Mouse (Mus musculus) neural tube, embryonic 15.5 days (tissue): Measurements from ENCODE around the gene BC048403. TPM values are rescaled to one million over a fixed set of nuclear protein-coding genes. Genes with fewer than 3 reads are reported as not detected.

ENCODE experiments used
- ATAC-seq: fragments of 200-750 bp; cut with Nextera tagmentation; 2 replicates; pipeline ENCODE4 v1.8.0; 2017; ENCODE audit warnings: mild to moderate bottlenecking, moderate TSS enrichment, moderate library complexity; ENCODE audit not compliant: low FRiP score
- H3K27ac ChIP-seq: fragments of 300-500 bp; sonication (generic); replicated peaks from 2 replicates; pipeline ENCODE4 v1.5.1; 2015; ENCODE audit warnings: mild to moderate bottlenecking, inconsistent platforms
- H3K27me3 ChIP-seq: fragments of 300-500 bp; sonication (generic); replicated peaks from 2 replicates; pipeline ENCODE4 v1.6.1; 2015; ENCODE audit warnings: inconsistent platforms
- H3K36me3 ChIP-seq: fragments of 300-500 bp; sonication (generic); 2 replicates; pipeline ENCODE4 v1.6.1; 2015; ENCODE audit warnings: inconsistent platforms
- H3K4me1 ChIP-seq: fragments of 300-500 bp; sonication (generic); 2 replicates; pipeline ENCODE4 v1.6.1; 2015; ENCODE audit warnings: inconsistent platforms
- H3K4me2 ChIP-seq: fragments of 300-500 bp; sonication (generic); 2 replicates; pipeline ENCODE4 v1.6.1; 2015; ENCODE audit warnings: inconsistent platforms, mild to moderate bottlenecking, moderate library complexity
- H3K4me3 ChIP-seq: fragments of 300-500 bp; sonication (generic); replicated peaks from 2 replicates; pipeline ENCODE4 v1.5.1; 2015; ENCODE audit warnings: mild to moderate bottlenecking, inconsistent platforms
- H3K9ac ChIP-seq: fragments of 300-500 bp; sonication (generic); replicated peaks from 2 replicates; pipeline ENCODE4 v1.6.1; 2015; ENCODE audit warnings: mild to moderate bottlenecking, inconsistent platforms
- H3K9me3 ChIP-seq: fragments of 300-500 bp; sonication (generic); replicated peaks from 2 replicates; pipeline ENCODE4 v1.6.1; 2016; ENCODE audit warnings: inconsistent platforms
- WGBS: fragments of 180-500 bp; shearing (Covaris S2); methylation state at CpG from one replicate; pipeline ENCODE4 v1.1.7; 2015; ENCODE audit warnings: mixed read lengths; 5-methylcytosine and 5-hydroxymethylcytosine counted together
- polyA plus RNA-seq: library from polyadenylated mRNA; unstranded; fragments of >200 nt; fragmentation: Nextera tagmentation; extraction: Ambion mirVana; gene quantifications from 2 replicates; pipeline ENCODE4 v1.2.1, GENCODE M21; 2015

BC048403 gene
- 2.3 and 2.8 TPM in 2 replicates for polyA plus RNA-seq

DNA sequence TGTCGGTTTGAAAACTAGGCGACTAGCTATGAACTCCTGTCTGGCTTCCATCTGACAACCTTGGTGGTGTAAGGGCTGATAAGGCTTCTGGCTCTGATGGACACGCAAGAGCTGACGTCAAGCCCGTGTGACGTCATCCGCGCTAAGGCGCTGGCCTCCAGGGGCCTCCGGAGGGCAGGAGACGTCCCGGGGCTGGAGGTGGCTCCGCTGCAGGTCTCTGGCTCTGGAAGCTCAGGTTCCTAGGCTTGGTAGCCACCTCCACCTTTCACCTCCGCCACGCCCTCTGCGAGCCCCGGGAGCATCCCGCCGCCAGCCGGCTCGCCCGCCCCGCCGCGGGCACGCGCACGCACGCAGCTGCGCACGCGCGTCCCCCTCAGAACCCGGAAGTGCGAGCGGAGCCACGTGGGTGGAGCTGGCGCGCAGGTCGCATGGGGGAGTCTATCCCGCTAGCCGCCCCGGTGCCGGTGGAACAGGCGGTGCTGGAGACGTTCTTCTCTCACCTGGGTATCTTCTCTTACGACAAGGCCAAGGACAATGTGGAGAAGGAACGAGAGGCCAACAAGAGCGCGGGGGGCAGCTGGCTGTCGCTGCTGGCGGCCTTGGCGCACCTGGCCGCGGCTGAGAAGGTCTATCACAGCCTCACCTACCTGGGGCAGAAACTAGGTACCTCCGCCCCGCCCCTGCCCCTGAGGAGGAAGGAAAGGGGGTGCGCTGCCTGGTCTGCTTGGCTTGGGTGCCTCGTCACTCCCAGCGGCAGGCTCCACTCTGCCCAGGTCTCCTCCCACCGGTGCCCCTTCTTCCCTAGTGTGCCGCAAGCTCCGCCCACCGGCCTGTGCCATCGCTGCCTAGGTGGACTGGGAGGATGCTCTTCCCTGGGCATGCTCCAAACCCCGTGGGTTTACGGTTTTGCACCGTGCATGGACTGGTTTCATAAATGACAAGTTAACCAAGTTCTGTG, at the start of gene BC048403:
BC048403 (plus strand) TSS at position 390 of the 958 bp plus-strand sequence.
- H3K27me3 ChIP-seq = no peaks in the 10 kb centered on the region
- H3K9ac ChIP-seq = peak within 1 kb of the TSS; percentile 71
- H3K4me3 ChIP-seq = peak within 1 kb of the TSS; percentile 70
- peaks cover 12% of the 10 kb centered on the region for H3K4me1 ChIP-seq
- peak within 1 kb of the TSS; percentile 83 for H3K4me2 ChIP-seq
- H3K9me3 ChIP-seq = no peaks in the 10 kb centered on the region
- peak within 1 kb of the TSS; percentile 86 for H3K27ac ChIP-seq
- ATAC-seq = peak; percentile 95
- H3K36me3 ChIP-seq = 0 out of 2 replicates have a peak, but pooled peaks cover under 1% of the 10 kb centered on the region
- under 1% methylated on average over 66 of the region's 68 CpGs for WGBS

DNA sequence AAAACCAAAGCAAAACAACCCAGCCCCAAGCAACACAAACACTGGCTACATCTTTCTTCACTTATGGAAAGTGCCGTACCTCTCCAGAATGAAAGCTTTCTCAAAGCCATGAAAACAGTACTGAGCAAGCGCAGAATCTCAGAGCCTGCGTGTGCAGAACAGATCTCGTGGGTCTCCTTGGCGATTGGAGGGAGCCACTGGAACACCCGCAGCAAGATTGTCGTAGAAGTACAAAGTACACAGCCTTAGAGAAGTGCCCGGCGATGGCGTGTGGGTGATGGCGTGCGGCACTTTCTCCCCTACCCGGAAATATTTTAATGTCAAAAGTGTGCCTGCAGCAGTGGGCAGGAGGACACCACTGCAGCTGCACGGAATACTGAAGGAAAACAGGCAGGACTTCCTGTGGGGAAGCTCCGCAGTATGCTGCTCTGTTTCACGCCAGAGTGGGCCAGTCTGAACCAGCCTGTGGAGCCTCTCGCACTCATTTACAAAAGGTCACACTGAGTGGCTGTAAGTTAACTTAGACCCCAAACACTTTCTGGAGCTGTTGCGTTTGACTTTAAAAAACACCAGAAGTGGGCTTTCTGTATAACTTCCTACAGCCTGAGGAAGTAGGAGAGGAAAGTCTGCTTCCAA, 46.7 kb upstream of the BC048403 start:
- WGBS = 58% methylated on average over 18 of the region's 18 CpGs
- no peak overlapping the region for H3K9ac ChIP-seq
- H3K36me3 ChIP-seq = no peaks in the 10 kb centered on the region
- no peak overlapping the region for H3K4me3 ChIP-seq
- peaks cover 7% of the 10 kb centered on the region; the same call in 1 of the 2 replicates for H3K4me1 ChIP-seq
- H3K4me2 ChIP-seq = peak overlapping the region; percentile 34
- no peaks in the 10 kb centered on the region for H3K9me3 ChIP-seq
- ATAC-seq = no peak
- no peak overlapping the region for H3K27ac ChIP-seq
- H3K27me3 ChIP-seq = no peaks in the 10 kb centered on the region

DNA sequence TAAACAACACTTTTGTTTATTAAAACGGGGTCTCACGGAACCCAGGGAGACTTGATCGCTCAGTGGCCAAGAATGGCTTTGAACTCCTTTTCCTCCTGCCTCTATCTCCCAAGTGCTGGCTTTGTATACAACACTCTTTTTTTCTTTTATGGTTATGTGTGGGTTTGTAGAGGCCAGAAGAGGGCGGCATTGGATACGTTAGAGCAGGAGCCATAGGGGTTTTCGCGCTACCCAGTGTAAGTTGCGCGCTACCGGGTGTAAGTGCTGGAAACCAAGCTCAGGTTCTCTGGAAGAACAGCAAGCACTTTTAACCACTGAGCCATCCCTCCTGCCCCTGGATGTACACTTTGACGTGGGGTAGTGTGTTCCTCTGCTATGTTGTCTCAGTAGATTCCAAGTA, 45.2 kb upstream of the BC048403 start:
- no peak overlapping the region for H3K4me3 ChIP-seq
- no peak overlapping the region for H3K27ac ChIP-seq
- no peak overlapping the region for H3K4me2 ChIP-seq
- no peak overlapping the region for H3K9ac ChIP-seq
- WGBS = 87% methylated on average over 11 of the region's 11 CpGs
- H3K9me3 ChIP-seq = no peaks in the 10 kb centered on the region
- peaks cover 7% of the 10 kb centered on the region; the same call in 1 of the 2 replicates for H3K4me1 ChIP-seq
- no peak for ATAC-seq
- no peaks in the 10 kb centered on the region for H3K36me3 ChIP-seq
- no peaks in the 10 kb centered on the region for H3K27me3 ChIP-seq

DNA sequence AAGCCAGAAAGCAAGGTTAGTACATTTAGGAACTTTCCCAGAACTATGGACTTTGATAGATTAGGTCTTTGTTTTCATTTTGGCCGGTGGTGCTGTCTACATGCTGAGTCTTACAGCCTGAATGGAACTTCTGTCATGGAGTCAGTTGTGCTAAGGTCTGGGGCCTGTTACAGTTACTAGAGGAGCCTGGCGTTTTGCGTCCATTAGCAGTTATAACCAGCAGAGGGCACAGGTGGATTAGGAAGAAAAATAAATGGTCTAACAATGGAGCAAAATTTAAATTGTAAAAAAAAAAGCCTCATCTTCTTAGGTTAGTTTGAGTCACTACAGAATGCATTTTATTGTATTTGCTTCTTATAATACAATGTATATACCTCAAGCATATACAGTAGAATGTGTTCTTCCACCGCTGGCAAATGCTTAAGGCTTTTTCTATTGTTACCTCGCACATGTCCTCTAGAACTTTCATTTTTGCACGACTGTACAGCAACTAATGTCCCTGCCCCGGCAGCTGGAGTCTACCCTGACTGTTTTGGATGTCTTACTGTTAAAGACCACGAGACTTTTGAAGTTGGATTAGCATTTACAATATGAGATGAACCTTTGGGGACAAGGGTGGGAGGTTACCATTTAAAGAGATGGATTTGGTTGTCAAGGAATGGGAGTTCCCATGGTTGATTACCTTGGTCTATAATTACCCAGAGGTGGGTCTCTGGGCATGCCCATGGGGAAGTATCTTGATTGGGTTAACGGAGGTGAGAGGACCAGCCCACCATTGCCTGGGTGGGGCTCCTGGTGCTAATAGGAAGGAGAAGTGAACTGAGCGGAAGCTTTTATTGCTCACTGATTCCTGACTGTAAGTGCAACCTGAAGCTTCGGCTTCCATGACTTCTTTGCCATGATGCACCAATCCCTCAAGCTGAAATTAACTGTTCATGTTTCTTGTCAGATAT, 38.2 kb upstream of the BC048403 start:
- Histone ChIP-seq H3K4me2 (no peak overlapping the region), H3K36me3 (no peaks in the 10 kb centered on the region), H3K27me3 (no peaks in the 10 kb centered on the region), H3K4me3 (no peak overlapping the region), H3K4me1 (no peaks in the 10 kb centered on the region), H3K9me3 (no peaks in the 10 kb centered on the region), H3K27ac (no peak overlapping the region), H3K9ac (no peak overlapping the region)
- no peak for ATAC-seq
- WGBS = 61% methylated on average over 11 of the region's 11 CpGs

DNA sequence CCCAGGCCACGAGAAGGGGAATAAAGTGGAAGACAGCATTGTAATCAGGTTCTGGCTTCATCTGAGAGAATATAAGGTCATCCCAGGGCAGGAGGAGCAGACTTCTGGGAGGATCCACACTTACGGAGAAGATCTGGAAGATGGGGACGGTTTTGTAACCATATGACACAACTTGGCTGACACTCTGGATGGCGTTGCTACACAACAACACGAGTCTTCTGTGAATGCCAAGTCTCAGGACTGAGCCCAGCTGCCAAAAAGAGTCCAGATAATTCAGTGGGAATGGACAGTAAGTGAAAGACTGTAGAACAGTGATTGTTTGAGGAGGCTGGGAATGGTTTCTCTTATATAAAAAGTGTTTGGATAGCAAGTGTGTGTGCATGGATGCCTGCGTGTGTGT, 36.1 kb upstream of the BC048403 start:
- Histone ChIP-seq H3K36me3 (no peaks in the 10 kb centered on the region), H3K4me3 (no peak overlapping the region), H3K4me1 (no peaks in the 10 kb centered on the region), H3K9ac (no peak overlapping the region), H3K9me3 (no peaks in the 10 kb centered on the region), H3K4me2 (no peak overlapping the region), H3K27me3 (no peaks in the 10 kb centered on the region), H3K27ac (no peak overlapping the region)
- no peak; the same call in 1 of the 2 replicates for ATAC-seq
- WGBS = 80% methylated on average over 6 of the region's 6 CpGs

DNA sequence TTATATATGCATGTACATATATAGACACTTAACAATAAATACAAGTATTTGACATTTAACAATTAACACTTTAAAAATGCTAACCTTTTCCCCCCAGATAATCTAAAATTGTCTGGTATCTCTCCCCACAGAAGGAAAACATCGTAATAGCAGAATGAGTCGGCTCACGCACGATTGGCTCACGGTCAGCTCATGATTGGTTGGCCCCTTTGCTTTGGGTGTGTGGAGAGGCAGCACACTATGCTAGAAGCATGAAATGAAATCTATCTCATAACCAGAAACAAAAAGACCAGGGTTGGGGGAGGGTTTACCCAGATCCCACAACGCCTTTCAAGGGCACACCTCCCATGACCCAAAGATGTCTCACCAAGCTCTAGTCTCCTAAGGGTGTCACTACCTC, 34.9 kb upstream of the BC048403 start:
- H3K36me3 ChIP-seq = no peaks in the 10 kb centered on the region
- H3K4me1 ChIP-seq = no peaks in the 10 kb centered on the region
- H3K9me3 ChIP-seq = no peaks in the 10 kb centered on the region
- WGBS = 86% methylated on average over 6 of the region's 6 CpGs
- no peak overlapping the region for H3K9ac ChIP-seq
- H3K27ac ChIP-seq = no peak overlapping the region
- no peak overlapping the region for H3K4me2 ChIP-seq
- H3K27me3 ChIP-seq = no peaks in the 10 kb centered on the region
- no peak for ATAC-seq
- no peak overlapping the region for H3K4me3 ChIP-seq

DNA sequence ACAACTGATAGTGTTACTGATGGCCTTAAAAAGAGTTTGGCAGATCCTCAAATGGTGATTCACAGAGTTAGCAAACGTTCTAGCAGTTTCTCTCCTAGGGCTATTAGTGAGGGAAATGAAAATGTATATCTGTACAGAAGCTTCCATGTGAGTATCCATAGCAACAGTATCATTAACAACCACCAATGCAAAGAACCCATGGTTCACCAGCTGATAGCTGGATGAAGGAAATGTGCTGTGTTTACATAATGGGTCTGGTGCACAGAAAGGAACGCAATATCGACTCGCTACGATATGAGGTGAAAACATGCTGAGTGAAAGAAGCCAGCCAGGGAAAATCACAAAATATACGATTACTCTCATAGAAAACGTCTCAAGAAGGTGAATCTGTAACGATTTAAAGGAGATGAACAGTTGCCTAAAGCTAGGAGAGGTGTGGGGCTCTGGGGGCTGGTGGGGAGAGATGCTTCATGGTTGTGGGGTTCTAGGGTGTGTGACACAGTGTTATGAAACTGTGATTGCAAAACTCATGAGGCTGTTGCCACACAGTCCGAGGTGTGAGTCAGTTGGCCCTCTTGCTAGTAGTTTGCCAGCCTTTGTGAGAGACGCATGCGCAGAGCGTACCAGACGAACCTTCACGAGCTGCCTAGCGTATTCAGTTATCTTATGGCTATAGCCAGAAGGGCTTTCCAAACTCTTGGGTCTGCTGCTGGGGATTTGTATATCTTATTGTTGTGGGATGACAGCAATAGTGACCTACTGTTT, 34.2 kb upstream of the BC048403 start:
- Histone ChIP-seq H3K36me3 (no peaks in the 10 kb centered on the region), H3K9me3 (no peaks in the 10 kb centered on the region), H3K27me3 (no peaks in the 10 kb centered on the region), H3K4me2 (no peak overlapping the region), H3K27ac (no peak overlapping the region), H3K9ac (no peak overlapping the region), H3K4me3 (no peak overlapping the region), H3K4me1 (no peaks in the 10 kb centered on the region)
- ATAC-seq = no peak
- WGBS = 84% methylated on average over 15 of the region's 15 CpGs

DNA sequence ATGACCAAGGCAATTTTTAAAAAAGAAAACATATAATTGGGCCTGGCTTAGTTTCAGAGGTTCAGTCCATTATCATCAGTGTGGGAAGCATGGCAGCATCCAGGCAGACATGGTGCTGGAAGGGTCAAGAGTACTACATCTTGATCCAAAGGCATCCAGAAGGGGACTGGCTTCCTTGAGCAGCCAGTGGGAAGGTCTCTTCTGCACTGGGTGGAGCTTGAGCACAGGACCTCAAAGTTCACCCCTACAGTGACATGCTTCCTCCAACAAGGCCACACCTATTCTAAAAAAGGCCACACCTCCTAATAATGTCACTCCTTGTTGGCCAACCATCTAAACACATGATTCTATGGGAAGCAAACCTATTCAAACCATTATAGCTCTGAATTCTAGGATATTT, 22.9 kb upstream of the BC048403 start:
- no peak overlapping the region for H3K4me3 ChIP-seq
- no peaks in the 10 kb centered on the region for H3K36me3 ChIP-seq
- no peaks in the 10 kb centered on the region for H3K27me3 ChIP-seq
- H3K9ac ChIP-seq = no peak overlapping the region
- no peak overlapping the region for H3K4me2 ChIP-seq
- ATAC-seq = no peak
- H3K4me1 ChIP-seq = no peaks in the 10 kb centered on the region
- no peaks in the 10 kb centered on the region for H3K9me3 ChIP-seq
- no peak overlapping the region for H3K27ac ChIP-seq

DNA sequence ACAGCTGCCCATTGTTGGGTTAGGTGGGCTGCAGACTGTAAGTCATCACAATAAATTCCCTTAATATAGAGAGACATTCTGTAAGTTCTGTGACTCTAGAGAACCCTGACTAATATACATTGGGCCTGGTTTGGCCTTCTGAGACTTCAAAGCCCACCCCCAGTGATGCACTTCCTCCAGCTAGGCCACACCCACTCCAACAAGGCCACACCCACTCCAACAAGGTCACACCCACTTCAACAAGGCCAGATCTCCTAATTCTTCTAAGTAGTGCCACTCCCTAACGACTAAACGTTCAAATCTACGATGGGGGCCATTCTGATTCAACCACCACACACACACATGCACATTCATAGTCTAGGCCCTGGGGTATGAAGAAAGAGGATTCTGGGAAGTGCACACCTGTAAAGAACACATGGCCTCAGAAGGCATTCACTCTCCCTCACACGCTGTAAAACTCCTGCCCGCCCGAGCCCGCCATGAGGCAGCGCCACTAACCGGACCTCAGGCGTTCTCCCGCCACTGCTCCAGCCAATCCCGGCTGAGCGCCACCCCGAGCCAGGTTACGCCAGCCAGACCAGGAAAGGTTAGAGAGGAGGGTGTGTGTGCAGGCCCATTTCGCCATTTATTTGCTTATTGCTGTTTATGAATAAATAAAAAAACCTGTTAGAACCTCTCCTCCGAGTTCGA, 20.7 kb upstream of the BC048403 start:
- no peak overlapping the region for H3K9ac ChIP-seq
- H3K36me3 ChIP-seq = no peaks in the 10 kb centered on the region
- H3K27ac ChIP-seq = no peak overlapping the region
- no peaks in the 10 kb centered on the region for H3K9me3 ChIP-seq
- 94% methylated on average over 18 of the region's 18 CpGs for WGBS
- no peaks in the 10 kb centered on the region for H3K4me1 ChIP-seq
- H3K4me3 ChIP-seq = no peak overlapping the region
- no peaks in the 10 kb centered on the region for H3K27me3 ChIP-seq
- no peak overlapping the region for H3K4me2 ChIP-seq
- no peak for ATAC-seq

DNA sequence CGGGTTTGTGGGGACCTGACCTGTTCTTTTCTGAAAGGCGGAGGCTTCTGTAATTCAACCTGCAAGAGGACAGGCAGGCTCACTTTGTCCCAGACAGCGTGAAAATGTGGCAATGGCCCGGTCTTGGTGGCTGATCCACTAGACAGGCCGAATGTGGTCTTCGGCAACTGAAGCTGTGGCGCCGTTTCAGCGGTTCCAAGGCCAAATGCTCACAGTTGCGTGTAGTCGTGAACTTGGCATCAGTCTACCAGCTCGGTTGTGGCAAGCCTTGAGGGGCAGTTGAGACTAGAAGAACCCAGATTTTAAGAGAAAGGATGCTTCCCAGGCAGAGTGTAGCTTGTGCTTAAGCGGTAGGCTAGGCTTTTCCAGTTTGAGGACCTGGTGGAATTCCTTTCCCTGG, 19.0 kb upstream of the BC048403 start:
- no peak overlapping the region for H3K27ac ChIP-seq
- no peaks in the 10 kb centered on the region for H3K36me3 ChIP-seq
- 95% methylated on average over 13 of the region's 13 CpGs for WGBS
- H3K4me1 ChIP-seq = no peaks in the 10 kb centered on the region
- H3K27me3 ChIP-seq = no peaks in the 10 kb centered on the region
- H3K9ac ChIP-seq = no peak overlapping the region
- H3K4me2 ChIP-seq = no peak overlapping the region
- H3K9me3 ChIP-seq = no peaks in the 10 kb centered on the region
- ATAC-seq = no peak
- H3K4me3 ChIP-seq = no peak overlapping the region
